Mouse (Mus musculus) CH12.LX (cell line): ENCODE measurements around the gene Bbs12.

Experiments
- BHLHE40 ChIP-seq: IDR thresholded peaks from 2 replicates; pipeline ENCODE4 v1.6.1; 2011; ENCODE audit warnings: mild to moderate bottlenecking, low read depth, low read length, improper control_type of control experiment
- CTCF ChIP-seq, 2 experiments: IDR thresholded peaks in 1 of 2; conservative IDR thresholded peaks in 1 of 2; 2 replicates each; pipeline ENCODE4 v1.5.1; 2011 to 2012; ENCODE audit warnings: low read depth in 2 of 2, low read length in 2 of 2, improper control_type of control experiment in 1 of 2, inconsistent platforms in 1 of 2, mild to moderate bottlenecking in 1 of 2, moderate library complexity in 1 of 2
- MAZ ChIP-seq: IDR thresholded peaks from 2 replicates; pipeline ENCODE4 v1.6.1; 2012; ENCODE audit warnings: low read depth, mild to moderate bottlenecking, inconsistent platforms, low read length, improper control_type of control experiment, moderate library complexity
- POLR2A ChIP-seq: IDR thresholded peaks from 2 replicates; pipeline ENCODE4 v1.6.1; 2011; ENCODE audit warnings: low read depth, mild to moderate bottlenecking, improper control_type of control experiment, low read length
- TCF12 ChIP-seq: IDR thresholded peaks from 2 replicates; pipeline ENCODE4 v1.6.1; 2014; ENCODE audit warnings: low read depth, mild to moderate bottlenecking, inconsistent platforms, low read length, improper control_type of control experiment
- ZNF384 ChIP-seq: IDR thresholded peaks from 2 replicates; pipeline ENCODE4 v1.6.1; 2012; ENCODE audit warnings: low read depth, low read length, improper control_type of control experiment, inconsistent platforms

- TF ChIP-seq POLR2A (no peak), MAZ (no peak), BHLHE40 (no peak), CTCF (conservative IDR thresholded peaks at IDR 0.05 in 1 of 2, IDR thresholded peaks at IDR 0.05 in 1 of 2; ENCODE audit: low read depth in 2 of 2, low read length in 2 of 2) (no peak), TCF12 (no peak), ZNF384 (no peak)
These were observed 8.8 kb upstream of the Bbs12 start for GRCm38 (mm10) chr3:37303392-37304139.
